10 mouse cellular contexts compared by ENCODE assay signal in the genomic region with DNA sequence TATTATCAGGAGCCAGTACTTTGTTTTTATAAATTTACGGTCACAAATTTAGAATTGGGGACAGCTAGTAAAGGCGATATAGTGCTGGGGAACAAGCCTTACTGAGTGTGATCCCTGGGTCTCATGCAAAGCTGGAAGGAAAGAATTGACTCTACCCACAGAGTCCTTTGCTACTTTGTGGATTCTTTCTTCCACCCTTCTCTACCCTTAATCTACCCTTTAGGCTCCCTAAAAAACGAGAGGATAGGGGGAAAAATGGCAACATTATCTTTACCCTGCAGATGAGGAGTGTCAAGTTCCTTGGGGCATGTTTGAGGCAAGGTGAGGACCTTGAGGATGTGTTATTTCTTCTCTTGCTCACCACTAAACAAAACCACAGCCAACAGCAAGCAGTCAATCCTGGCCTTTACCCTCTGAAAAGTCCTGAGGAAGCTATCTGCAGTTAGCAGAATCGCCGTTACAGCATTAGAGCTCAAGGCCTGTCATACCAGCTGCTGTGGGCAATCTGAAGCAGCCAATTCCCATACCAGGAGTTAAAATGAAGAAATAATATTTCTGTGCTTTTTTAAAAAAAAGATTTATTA. TPM values are rescaled to one million over a fixed set of nuclear protein-coding genes. Genes with fewer than 3 reads are reported as not detected.
DNase-seq lines count a peak whose midpoint lies in the region; ATAC-seq and TF ChIP-seq lines count a peak whose summit lies in the region.
"Had no signal": no experiment of that assay in that cellular context is flagged by ENCODE, and none has a peak within 500 bp of the region (broad histone marks: within the 10 kb centered on the region; RNA-seq: fewer than 3 reads in every experiment).

No protein-coding gene starts in this region.

- 38% methylated on average over 5 of the region's 5 CpGs for WGBS in heart, postnatal 0 days
- 69% methylated on average over 5 of the region's 5 CpGs for WGBS in hindbrain, postnatal 0 days
- WGBS in midbrain, embryonic 15.5 days, result 71% methylated on average over 5 of the region's 5 CpGs

- peak overlapping the region; percentile 84 for H3K4me2 ChIP-seq in heart, postnatal 0 days (ENCODE audit: low read depth, low read length)
- peak overlapping the region; percentile 56 for H3K4me2 ChIP-seq in hindbrain, postnatal 0 days (ENCODE audit: low read depth, low read length)
- peak overlapping the region; percentile 78 for H3K4me2 ChIP-seq in midbrain, embryonic 15.5 days

- no peak for ATAC-seq in heart, postnatal 0 days (ENCODE audit: insufficient read depth, low read depth)
- ATAC-seq in hindbrain, postnatal 0 days, result no peak
- no peak for ATAC-seq in midbrain, embryonic 15.5 days (replicated peaks)

- no peak for TF ChIP-seq EP300 in heart, postnatal 0 days (IDR thresholded peaks at IDR 0.05; ENCODE audit: low read depth)

- intact Hi-C loops in heart, postnatal 36 days (cut with DNase I), result loop anchor here (5.0 kb wide), 1 partner anchor 60 kb away; a partner anchor contains a TSS

- no peak for DNase-seq in heart, postnatal 0 days (ENCODE audit: low spot score)
- no peak for DNase-seq in heart, postnatal 36 days
- DNase-seq in c-Kit-negative CD71-positive TER-119-positive erythroid progenitor cells, embryonic 14.5 days (ENCODE audit: low read depth, low spot score), result peak; percentile 22
- no peak for DNase-seq in hindbrain, postnatal 0 days (ENCODE audit: low spot score)
- no peak for DNase-seq in frontal cortex, postnatal 10 days (ENCODE audit: low spot score in 2 of 2)
- DNase-seq in thymus, postnatal 10 days (ENCODE audit: low spot score in 2 of 2), result no peak
- no peak for DNase-seq in right cerebral cortex, postnatal 25 days
- DNase-seq: kidney, postnatal 10 days had no signal

- H3K9ac ChIP-seq in heart, postnatal 0 days (replicated peaks; ENCODE audit: low read depth, low read length), result peak overlapping the region; percentile 89
- peak overlapping the region; percentile 89 for H3K9ac ChIP-seq in hindbrain, postnatal 0 days (replicated peaks; ENCODE audit: low read length)
- H3K9ac ChIP-seq in midbrain, embryonic 15.5 days, result peak overlapping the region; percentile 99; the same call in 1 of the 2 replicates

- H3K36me3 ChIP-seq in heart, postnatal 0 days (replicated peaks; ENCODE audit: control insufficient read depth, insufficient read depth, low read length), result no peaks in the 10 kb centered on the region
- no peaks in the 10 kb centered on the region for H3K36me3 ChIP-seq in hindbrain, postnatal 0 days (ENCODE audit: insufficient read depth, low read length)
- H3K36me3 ChIP-seq in midbrain, embryonic 15.5 days (replicated peaks), result no peaks in the 10 kb centered on the region

- H3K27me3 ChIP-seq in heart, postnatal 0 days (ENCODE audit: control insufficient read depth, insufficient read depth, low read length), result no peaks in the 10 kb centered on the region
- no peaks in the 10 kb centered on the region for H3K27me3 ChIP-seq in hindbrain, postnatal 0 days (ENCODE audit: insufficient read depth, low read length)
- no peaks in the 10 kb centered on the region for H3K27me3 ChIP-seq in midbrain, embryonic 15.5 days (replicated peaks)

- H3K4me1 ChIP-seq in heart, postnatal 0 days (ENCODE audit: control insufficient read depth, insufficient read depth), result 0 out of 2 replicates have a peak, but pooled peaks cover 7% of the 10 kb centered on the region
- no peaks in the 10 kb centered on the region for H3K4me1 ChIP-seq in hindbrain, postnatal 0 days (ENCODE audit: insufficient read depth, low read length)
- peaks cover 10% of the 10 kb centered on the region for H3K4me1 ChIP-seq in midbrain, embryonic 15.5 days

- H3K4me3 ChIP-seq in heart, postnatal 0 days (ENCODE audit: low read depth, low read length), result peak overlapping the region; percentile 82
- H3K4me3 ChIP-seq in hindbrain, postnatal 0 days (ENCODE audit: low read length), result peak overlapping the region; percentile 87
- H3K4me3 ChIP-seq in midbrain, embryonic 15.5 days, result peak overlapping the region; percentile 93

- H3K9me3 ChIP-seq in heart, postnatal 0 days (replicated peaks; ENCODE audit: control insufficient read depth, low read length), result no peaks in the 10 kb centered on the region
- H3K9me3 ChIP-seq in hindbrain, postnatal 0 days (ENCODE audit: low read length), result no peaks in the 10 kb centered on the region
- H3K9me3 ChIP-seq in midbrain, embryonic 15.5 days, result no peaks in the 10 kb centered on the region

- TF ChIP-seq CTCF in heart, postnatal 0 days (IDR thresholded peaks at IDR 0.05; ENCODE audit: low read depth), result no peak
- TF ChIP-seq CTCF in hindbrain, postnatal 0 days (IDR thresholded peaks at IDR 0.05; ENCODE audit: low read depth), result no peak

- H3K27ac ChIP-seq in heart, postnatal 0 days (ENCODE audit: low read depth), result no peak overlapping the region
- no peak overlapping the region for H3K27ac ChIP-seq in hindbrain, postnatal 0 days
- no peak overlapping the region for H3K27ac ChIP-seq in midbrain, embryonic 15.5 days

RNA-seq across cellular contexts. Expression of a gene that starts 1.1 kb away (rescaled TPM):
- total RNA-seq in heart, postnatal 0 days (2014; rRNA removed; ENCODE audit: low replicate concordance), result 19.8 and 20.9 TPM in 2 replicates
- 54.1 and 60.7 TPM in 2 replicates for polyA plus RNA-seq in heart, postnatal 0 days (2015; fragmentation: Nextera tagmentation; extraction: Ambion mirVana)
- total RNA-seq in heart, postnatal 36 days (2021), result 10 to 100 TPM; 10.5 to 10.9 TPM
- total RNA-seq in hindbrain, postnatal 0 days (2014; rRNA removed), result 40.3 and 83.7 TPM in 2 replicates
- 97.0 and 101 TPM in 2 replicates for polyA plus RNA-seq in hindbrain, postnatal 0 days (2015; fragmentation: Nextera tagmentation; extraction: Ambion mirVana)
- 57.0 and 67.9 TPM in 2 replicates for polyA plus RNA-seq in midbrain, embryonic 15.5 days (2015; fragmentation: Nextera tagmentation; extraction: Ambion mirVana)

RNA-seq across cellular contexts. Expression of a gene that starts 29.1 kb away (rescaled TPM):
- 110 and 149 TPM in 2 replicates for total RNA-seq in heart, postnatal 0 days (2014; rRNA removed; ENCODE audit: low replicate concordance)
- polyA plus RNA-seq in heart, postnatal 0 days (2015; fragmentation: Nextera tagmentation; extraction: Ambion mirVana), result 57.1 and 57.7 TPM in 2 replicates
- total RNA-seq in heart, postnatal 36 days (2021), result 10 to 100 TPM; 50.1 to 52.8 TPM
- 91.2 and 99.5 TPM in 2 replicates for total RNA-seq in hindbrain, postnatal 0 days (2014; rRNA removed)
- 77.9 and 81.0 TPM in 2 replicates for polyA plus RNA-seq in hindbrain, postnatal 0 days (2015; fragmentation: Nextera tagmentation; extraction: Ambion mirVana)
- 56.9 and 60.1 TPM in 2 replicates for polyA plus RNA-seq in midbrain, embryonic 15.5 days (2015; fragmentation: Nextera tagmentation; extraction: Ambion mirVana)

RNA-seq across cellular contexts. Expression of a gene that starts 47.5 kb away (rescaled TPM):
- total RNA-seq in heart, postnatal 0 days (2014; rRNA removed; ENCODE audit: low replicate concordance), result not detected in 2 replicates
- 0.75 and 1.1 TPM in 2 replicates for polyA plus RNA-seq in heart, postnatal 0 days (2015; fragmentation: Nextera tagmentation; extraction: Ambion mirVana)
- 1 to 10 TPM; 1.8 to 3.1 TPM for total RNA-seq in heart, postnatal 36 days (2021)
- total RNA-seq in hindbrain, postnatal 0 days (2014; rRNA removed), result 0.47 TPM in 1 of 2 replicates, not detected in the other
- polyA plus RNA-seq in hindbrain, postnatal 0 days (2015; fragmentation: Nextera tagmentation; extraction: Ambion mirVana), result 1.6 and 2.3 TPM in 2 replicates
- 2.6 and 2.7 TPM in 2 replicates for polyA plus RNA-seq in midbrain, embryonic 15.5 days (2015; fragmentation: Nextera tagmentation; extraction: Ambion mirVana)
- polyA plus RNA-seq: spleen, adult 2 months had no signal

RNA-seq across cellular contexts. Expression of a gene that starts 58.6 kb away (rescaled TPM):
- total RNA-seq in heart, postnatal 0 days (2014; rRNA removed; ENCODE audit: low replicate concordance), result 11.8 and 18.9 TPM in 2 replicates
- polyA plus RNA-seq in heart, postnatal 0 days (2015; fragmentation: Nextera tagmentation; extraction: Ambion mirVana), result 11.4 and 12.9 TPM in 2 replicates
- 10 to 100 TPM; 24.8 to 28.1 TPM for total RNA-seq in heart, postnatal 36 days (2021)
- total RNA-seq in hindbrain, postnatal 0 days (2014; rRNA removed), result 15.3 and 20.9 TPM in 2 replicates
- 15.7 and 16.0 TPM in 2 replicates for polyA plus RNA-seq in hindbrain, postnatal 0 days (2015; fragmentation: Nextera tagmentation; extraction: Ambion mirVana)
- 22.8 and 25.5 TPM in 2 replicates for polyA plus RNA-seq in midbrain, embryonic 15.5 days (2015; fragmentation: Nextera tagmentation; extraction: Ambion mirVana)
